Mouse (Mus musculus) forebrain, embryonic 13.5 days (tissue): ENCODE measurements around the gene Myo10. TPM values are rescaled to one million over a fixed set of nuclear protein-coding genes. Genes with fewer than 3 reads are reported as not detected.

Experiments used
- ATAC-seq: fragments of 200-750 bp; cut with Nextera tagmentation; 2 replicates; pipeline ENCODE4 v1.8.0; 2017
- H3K27ac ChIP-seq: fragments of 300-500 bp; sonication (generic); 2 replicates; pipeline ENCODE4 v1.5.1; 2015; ENCODE audit warnings: inconsistent platforms, mild to moderate bottlenecking, moderate library complexity
- H3K27me3 ChIP-seq: fragments of 300-500 bp; sonication (generic); 2 replicates; pipeline ENCODE4 v1.6.1; 2015; ENCODE audit warnings: mild to moderate bottlenecking, inconsistent platforms
- H3K36me3 ChIP-seq: fragments of 300-500 bp; sonication (generic); 2 replicates; pipeline ENCODE4 v1.6.1; 2015; ENCODE audit warnings: mild to moderate bottlenecking, inconsistent platforms; ENCODE audit not compliant: poor library complexity, severe bottlenecking
- H3K4me1 ChIP-seq: fragments of 300-500 bp; sonication (generic); 2 replicates; pipeline ENCODE4 v1.6.1; 2015; ENCODE audit warnings: inconsistent platforms
- H3K4me2 ChIP-seq: fragments of 300-500 bp; sonication (generic); 2 replicates; pipeline ENCODE4 v1.6.1; 2015; ENCODE audit warnings: inconsistent platforms, mild to moderate bottlenecking, moderate library complexity
- H3K4me3 ChIP-seq: fragments of 300-500 bp; sonication (generic); 2 replicates; pipeline ENCODE4 v1.5.1; 2015; ENCODE audit warnings: mild to moderate bottlenecking, inconsistent platforms
- H3K9ac ChIP-seq: fragments of 300-500 bp; sonication (generic); 2 replicates; pipeline ENCODE4 v1.6.1; 2015; ENCODE audit warnings: mild to moderate bottlenecking, inconsistent platforms
- H3K9me3 ChIP-seq: fragments of 300-500 bp; sonication (generic); replicated peaks from 2 replicates; pipeline ENCODE4 v1.6.1; 2016; ENCODE audit warnings: inconsistent platforms
- WGBS: fragments of 180-500 bp; shearing (Covaris S2); methylation state at CpG from one replicate; pipeline ENCODE4 v1.1.7; 2015; 5-methylcytosine and 5-hydroxymethylcytosine counted together
- polyA plus RNA-seq: library from polyadenylated mRNA; unstranded; fragments of >200 nt; fragmentation: Nextera tagmentation; extraction: Ambion mirVana; gene quantifications from 2 replicates; pipeline ENCODE4 v1.2.1, GENCODE M21; 2015

The Myo10 gene
- polyA plus RNA-seq, result 54.1 and 61.4 TPM in 2 replicates

DNA sequence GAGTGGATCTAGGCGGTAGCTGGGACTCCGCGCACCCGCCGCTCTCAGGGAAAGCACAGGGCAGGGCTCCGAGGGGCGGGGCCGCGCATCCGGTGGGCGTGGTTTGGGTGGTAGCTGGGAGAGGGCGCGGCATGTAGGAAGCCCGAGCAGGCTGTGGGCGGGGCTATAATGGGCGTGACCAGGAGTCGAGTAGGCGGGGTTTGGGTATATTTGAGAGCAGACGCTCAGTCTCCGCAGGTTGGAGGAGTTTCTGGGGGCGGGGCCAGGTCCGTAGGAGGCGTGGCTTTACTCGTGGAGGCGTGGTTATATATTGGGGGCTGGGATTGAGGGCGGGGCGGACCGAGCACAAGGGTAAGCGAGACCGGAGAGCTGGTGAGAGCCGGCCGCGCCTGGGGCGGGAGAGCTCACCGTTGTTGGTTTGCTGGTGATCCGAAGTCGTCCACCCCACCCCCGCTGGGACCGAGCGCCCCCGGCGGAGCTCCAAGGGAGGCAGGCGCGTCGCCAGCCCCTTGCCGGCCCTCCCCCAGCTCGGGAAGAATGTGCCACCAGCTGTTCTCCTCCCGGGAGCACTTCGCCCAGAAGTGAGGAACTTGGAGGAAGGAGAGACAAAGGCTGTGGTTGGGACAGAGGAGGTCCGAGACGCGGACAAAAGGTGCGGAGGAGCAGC is at the start of gene Myo10:
TSS of gene Myo10 (plus strand) at position 326 of the 667 bp plus-strand sequence.
- peak; percentile 95 for ATAC-seq
- Histone ChIP-seq H3K36me3 (no peaks in the 10 kb centered on the region), H3K27me3 (peaks cover 55% of the 10 kb centered on the region), H3K4me2 (peak within 1 kb of the TSS; percentile 98), H3K27ac (0 out of 2 replicates have a peak within 1 kb of the TSS, but pooled peaks have one; percentile 12), H3K9ac (peak within 1 kb of the TSS; percentile 66), H3K9me3 (no peaks in the 10 kb centered on the region), H3K4me1 (peaks cover 13% of the 10 kb centered on the region), H3K4me3 (peak within 1 kb of the TSS; percentile 61)
- WGBS, result under 1% methylated on average over 51 of the region's 53 CpGs

- WGBS, result 90% methylated on average over 3 of the region's 3 CpGs
- Histone ChIP-seq H3K27ac (no peak overlapping the region), H3K27me3 (no peaks in the 10 kb centered on the region), H3K9ac (no peak overlapping the region), H3K4me1 (no peaks in the 10 kb centered on the region), H3K4me3 (no peak overlapping the region), H3K9me3 (no peaks in the 10 kb centered on the region), H3K4me2 (no peak overlapping the region), H3K36me3 (no peaks in the 10 kb centered on the region)
- ATAC-seq, result no peak
Measured at GRCm38 (mm10) chr15:25573113-25573512, 49.2 kb upstream of the Myo10 start.

- Histone ChIP-seq H3K9me3 (no peaks in the 10 kb centered on the region), H3K36me3 (no peaks in the 10 kb centered on the region), H3K4me1 (no peaks in the 10 kb centered on the region), H3K9ac (no peak overlapping the region), H3K27me3 (no peaks in the 10 kb centered on the region), H3K27ac (no peak overlapping the region), H3K4me3 (no peak overlapping the region), H3K4me2 (no peak overlapping the region)
- WGBS, result 82% methylated on average over 7 of the region's 7 CpGs
- no peak for ATAC-seq
Measured at GRCm38 (mm10) chr15:25573876-25574601, 48.3 kb upstream of the Myo10 start.

GRCm38 (mm10) chr15:25577327-25578051 is 44.8 kb upstream of the Myo10 start:
- H3K9ac ChIP-seq, result no peak overlapping the region
- ATAC-seq, result no peak
- H3K4me2 ChIP-seq, result no peak overlapping the region
- no peaks in the 10 kb centered on the region; the same call in 1 of the 2 replicates for H3K9me3 ChIP-seq
- H3K4me1 ChIP-seq, result no peaks in the 10 kb centered on the region
- no peak overlapping the region for H3K4me3 ChIP-seq
- 90% methylated on average over 8 of the region's 8 CpGs for WGBS
- no peaks in the 10 kb centered on the region for H3K36me3 ChIP-seq
- H3K27ac ChIP-seq, result no peak overlapping the region
- no peaks in the 10 kb centered on the region for H3K27me3 ChIP-seq

GRCm38 (mm10) chr15:25578369-25578768 is 44.0 kb upstream of the Myo10 start:
- WGBS, result 90% methylated on average over 4 of the region's 4 CpGs
- Histone ChIP-seq H3K9me3 (no peaks in the 10 kb centered on the region; the same call in 1 of the 2 replicates), H3K4me3 (no peak overlapping the region), H3K4me1 (no peaks in the 10 kb centered on the region), H3K27ac (no peak overlapping the region), H3K27me3 (no peaks in the 10 kb centered on the region), H3K36me3 (no peaks in the 10 kb centered on the region), H3K4me2 (no peak overlapping the region), H3K9ac (no peak overlapping the region)
- ATAC-seq, result no peak

- H3K27me3 ChIP-seq, result no peaks in the 10 kb centered on the region
- WGBS, result 61% methylated on average over 6 of the region's 6 CpGs
- no peak for ATAC-seq
Measured at GRCm38 (mm10) chr15:25580731-25581130, 41.6 kb upstream of the Myo10 start.

DNA sequence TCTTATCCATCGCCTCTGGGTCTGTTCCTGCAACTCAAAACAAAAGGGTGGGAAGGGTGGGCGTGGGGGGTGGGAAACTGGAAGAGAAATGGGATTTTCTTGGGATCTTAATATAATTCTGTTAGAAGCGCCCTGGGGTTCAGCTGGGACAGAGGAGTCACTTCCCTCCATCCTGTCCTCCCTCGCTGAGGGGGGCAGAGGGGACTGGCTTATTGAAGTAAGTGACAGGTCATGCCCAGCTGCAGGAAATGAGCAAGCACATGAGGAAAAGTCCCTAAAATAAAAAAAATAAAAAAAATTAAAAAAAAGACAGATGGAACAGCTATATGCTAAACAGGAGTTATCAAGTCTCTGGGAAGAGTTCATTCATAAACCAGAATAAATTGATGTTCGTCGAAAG is 40.3 kb upstream of the Myo10 start:
- WGBS, result 63% methylated on average over 6 of the region's 6 CpGs

More at GRCm38 (mm10) chr15:25580731-25581130, 41.6 kb upstream of the Myo10 start:
- Histone ChIP-seq H3K4me1 (no peaks in the 10 kb centered on the region), H3K36me3 (no peaks in the 10 kb centered on the region), H3K9ac (no peak overlapping the region), H3K27ac (no peak overlapping the region), H3K9me3 (no peaks in the 10 kb centered on the region; the same call in 1 of the 2 replicates), H3K4me3 (no peak overlapping the region), H3K4me2 (no peak overlapping the region)

DNA sequence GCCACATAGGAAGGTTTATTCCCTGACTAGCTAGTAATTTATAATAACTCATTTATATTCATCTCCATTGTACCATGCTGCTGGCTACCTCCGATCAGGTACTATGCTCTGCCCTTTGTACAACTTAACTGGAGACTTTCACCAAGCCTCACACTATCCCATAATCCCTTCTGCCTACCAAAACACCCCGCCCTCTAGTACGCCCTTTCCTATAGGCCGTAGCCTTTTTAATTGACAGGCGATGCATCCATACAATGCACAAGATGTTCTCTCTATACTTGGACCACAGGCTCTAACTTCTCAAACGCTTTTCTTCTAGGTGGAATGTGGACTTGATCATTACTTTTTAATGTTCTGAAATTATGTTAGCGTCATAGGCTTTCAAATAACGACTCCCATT is 39.0 kb upstream of the Myo10 start:
- Histone ChIP-seq H3K4me3 (no peak overlapping the region), H3K9me3 (no peaks in the 10 kb centered on the region; the same call in 1 of the 2 replicates), H3K4me2 (no peak overlapping the region), H3K9ac (no peak overlapping the region), H3K27me3 (no peaks in the 10 kb centered on the region), H3K4me1 (no peaks in the 10 kb centered on the region), H3K27ac (no peak overlapping the region), H3K36me3 (no peaks in the 10 kb centered on the region)
- 87% methylated on average over 8 of the region's 8 CpGs for WGBS
- no peak for ATAC-seq

More for the DNA sequence above, 40.3 kb upstream of the Myo10 start:
- H3K4me1 ChIP-seq, result no peaks in the 10 kb centered on the region
- no peak for ATAC-seq
- H3K36me3 ChIP-seq, result no peaks in the 10 kb centered on the region
- no peaks in the 10 kb centered on the region; the same call in 1 of the 2 replicates for H3K9me3 ChIP-seq
- H3K27me3 ChIP-seq, result no peaks in the 10 kb centered on the region
- H3K9ac ChIP-seq, result no peak overlapping the region
- no peak overlapping the region for H3K4me3 ChIP-seq
- H3K27ac ChIP-seq, result no peak overlapping the region
- H3K4me2 ChIP-seq, result no peak overlapping the region

- Histone ChIP-seq H3K9ac (no peak overlapping the region), H3K27ac (no peak overlapping the region), H3K4me3 (no peak overlapping the region), H3K4me2 (no peak overlapping the region), H3K27me3 (no peaks in the 10 kb centered on the region), H3K36me3 (no peaks in the 10 kb centered on the region), H3K9me3 (no peaks in the 10 kb centered on the region), H3K4me1 (no peaks in the 10 kb centered on the region)
- no peak for ATAC-seq
- WGBS, result 83% methylated on average over 3 of the region's 3 CpGs
Measured at GRCm38 (mm10) chr15:25586828-25587227, 35.5 kb upstream of the Myo10 start.

- Histone ChIP-seq H3K4me2 (no peak overlapping the region), H3K27ac (no peak overlapping the region), H3K27me3 (0 out of 2 replicates have a peak, but pooled peaks cover 2% of the 10 kb centered on the region), H3K36me3 (no peaks in the 10 kb centered on the region), H3K4me1 (no peaks in the 10 kb centered on the region), H3K9ac (no peak overlapping the region), H3K4me3 (no peak overlapping the region), H3K9me3 (no peaks in the 10 kb centered on the region)
- no peak for ATAC-seq
- 72% methylated on average over 8 of the region's 8 CpGs for WGBS
Measured at GRCm38 (mm10) chr15:25587943-25588342, 34.4 kb upstream of the Myo10 start.

GRCm38 (mm10) chr15:25589318-25589902 is 32.9 kb upstream of the Myo10 start:
- H3K4me1 ChIP-seq, result 0 out of 2 replicates have a peak, but pooled peaks cover 5% of the 10 kb centered on the region
- no peaks in the 10 kb centered on the region for H3K9me3 ChIP-seq
- H3K27ac ChIP-seq, result no peak overlapping the region
- H3K9ac ChIP-seq, result no peak overlapping the region
- no peaks in the 10 kb centered on the region for H3K36me3 ChIP-seq
- ATAC-seq, result no peak
- H3K4me2 ChIP-seq, result no peak overlapping the region
- H3K27me3 ChIP-seq, result 0 out of 2 replicates have a peak, but pooled peaks cover 2% of the 10 kb centered on the region
- 89% methylated on average over 11 of the region's 11 CpGs for WGBS
- H3K4me3 ChIP-seq, result no peak overlapping the region
